Mouse (Mus musculus) erythroblast, adult 5-6 weeks (primary cell): Measurements from ENCODE around the gene Treml2. TPM values are rescaled to one million over a fixed set of nuclear protein-coding genes. Genes with fewer than 3 reads are reported as not detected.
"Not testable (repeated sequence)": the region's sequence is repeated elsewhere in the genome, so short reads cannot be mapped to it uniquely, and the experiment has no call there.

ENCODE experiments used
- ATAC-seq: replicated peaks from 2 replicates; pipeline ENCODE4 v1.8.0; 2016; ENCODE audit warnings: moderate number of reproducible peaks, mild to moderate bottlenecking, moderate TSS enrichment, inconsistent platforms; ENCODE audit not compliant: poor library complexity, low FRiP score, severe bottlenecking
- total RNA-seq, 2 experiments: library from RNA; stranded (forward) in 1 of 2; stranded (reverse) in 1 of 2; fragments of 150-400 nt in 1 of 2; fragments of 200-764, 138-1000 nt in 1 of 2; gene quantifications; 2 replicates each; pipeline versions ENCODE4 v1.2.3 to v1.2.4; 2015 to 2017; ENCODE audit warnings: low replicate concordance in 2 of 2

The Treml2 gene
- total RNA-seq, 2 experiments from 2014 or later: 13.4 to 13.8 TPM

- ATAC-seq: no peak
Measured at GRCm38 (mm10) chr17:48345824-48346223, 46.5 kb downstream of the Treml2 start.

- ATAC-seq: no peak
Measured at GRCm38 (mm10) chr17:48346231-48346630, 46.9 kb downstream of the Treml2 start, which contains the start of gene Trem2. Gene Trem2, plus strand, starts transcription at chr17:48346401.

- ATAC-seq: no peak
Measured at GRCm38 (mm10) chr17:48346834-48347233, 47.5 kb downstream of the Treml2 start.

- ATAC-seq: no peak
Measured at GRCm38 (mm10) chr17:48347287-48347686, 48.0 kb downstream of the Treml2 start.

- no peak for ATAC-seq
Measured at GRCm38 (mm10) chr17:48350681-48351193, 51.4 kb downstream of the Treml2 start.

GRCm38 (mm10) chr17:48352976-48353375, 53.7 kb downstream of the Treml2 start:
- not testable (repeated sequence) for ATAC-seq

GRCm38 (mm10) chr17:48355822-48356221, 56.5 kb downstream of the Treml2 start:
- no peak for ATAC-seq

GRCm38 (mm10) chr17:48357892-48358291, 58.6 kb downstream of the Treml2 start:
- no peak for ATAC-seq

- ATAC-seq: no peak
Measured at GRCm38 (mm10) chr17:48359616-48360015, 60.3 kb downstream of the Treml2 start, which contains the start of gene Treml1. Gene Treml1, plus strand, starts transcription at chr17:48359916.

GRCm38 (mm10) chr17:48360462-48360861, 61.2 kb downstream of the Treml2 start:
- ATAC-seq: no peak

Other genes starting within 250 kb of the Treml2 start
- gene 1700067P10Rik, start 210.2 kb upstream of the Treml2 start, total RNA-seq (2015; ENCODE audit: low replicate concordance): not detected in 2 replicates
- not detected in 2 replicates for gene 1700067P10Rik, start 210.2 kb upstream of the Treml2 start, total RNA-seq (2017; ENCODE audit: low replicate concordance)
- gene 9830107B12Rik, start 153.2 kb upstream of the Treml2 start, total RNA-seq (2015; ENCODE audit: low replicate concordance): 0.21 and 11.1 TPM in 2 replicates
- 1.5 and 6.0 TPM in 2 replicates for gene 9830107B12Rik, start 153.2 kb upstream of the Treml2 start, total RNA-seq (2017; ENCODE audit: low replicate concordance)
- gene A530064D06Rik, start 132.2 kb upstream of the Treml2 start, total RNA-seq (2015; ENCODE audit: low replicate concordance): 6.5 and 17.7 TPM in 2 replicates
- gene A530064D06Rik, start 132.2 kb upstream of the Treml2 start, total RNA-seq (2017; ENCODE audit: low replicate concordance): 5.5 and 5.7 TPM in 2 replicates
- 3.1 and 4.2 TPM in 2 replicates for gene Trem1, start 66.7 kb upstream of the Treml2 start, total RNA-seq (2015; ENCODE audit: low replicate concordance)
- 5.7 and 6.2 TPM in 2 replicates for gene Trem1, start 66.7 kb upstream of the Treml2 start, total RNA-seq (2017; ENCODE audit: low replicate concordance)
- 47.6 and 61.3 TPM in 2 replicates for gene Trem3, start 51.7 kb upstream of the Treml2 start, total RNA-seq (2015; ENCODE audit: low replicate concordance)
- gene Trem3, start 51.7 kb upstream of the Treml2 start, total RNA-seq (2017; ENCODE audit: low replicate concordance): 26.4 and 57.7 TPM in 2 replicates
- 5.0 and 5.4 TPM in 2 replicates for gene Treml4, start 35.2 kb upstream of the Treml2 start, total RNA-seq (2015; ENCODE audit: low replicate concordance)
- gene Treml4, start 35.2 kb upstream of the Treml2 start, total RNA-seq (2017; ENCODE audit: low replicate concordance): 5.7 and 8.1 TPM in 2 replicates
- gene B430306N03Rik, start 16.6 kb downstream of the Treml2 start, total RNA-seq (2015; ENCODE audit: low replicate concordance): 17.5 and 20.1 TPM in 2 replicates
- 7.0 and 7.2 TPM in 2 replicates for gene B430306N03Rik, start 16.6 kb downstream of the Treml2 start, total RNA-seq (2017; ENCODE audit: low replicate concordance)
- gene Trem2, start 46.9 kb downstream of the Treml2 start, total RNA-seq (2015; ENCODE audit: low replicate concordance): 1.9 and 3.1 TPM in 2 replicates
- 2.6 and 3.2 TPM in 2 replicates for gene Trem2, start 46.9 kb downstream of the Treml2 start, total RNA-seq (2017; ENCODE audit: low replicate concordance)
- gene Treml1, start 60.4 kb downstream of the Treml2 start, total RNA-seq (2015; ENCODE audit: low replicate concordance): not detected in 2 replicates
- 0.34 and 1.3 TPM in 2 replicates for gene Treml1, start 60.4 kb downstream of the Treml2 start, total RNA-seq (2017; ENCODE audit: low replicate concordance)
- gene Nfya, start 110.4 kb downstream of the Treml2 start, total RNA-seq (2015; ENCODE audit: low replicate concordance): 44.0 and 47.2 TPM in 2 replicates
- 30.6 and 42.7 TPM in 2 replicates for gene Nfya, start 110.4 kb downstream of the Treml2 start, total RNA-seq (2017; ENCODE audit: low replicate concordance)
- gene Oard1, start 110.5 kb downstream of the Treml2 start, total RNA-seq (2015; ENCODE audit: low replicate concordance): 28.2 and 32.1 TPM in 2 replicates
- 31.6 and 34.2 TPM in 2 replicates for gene Oard1, start 110.5 kb downstream of the Treml2 start, total RNA-seq (2017; ENCODE audit: low replicate concordance)
- gene Apobec2, start 133.4 kb downstream of the Treml2 start, total RNA-seq (2015; ENCODE audit: low replicate concordance): not detected in 2 replicates
- not detected in 2 replicates for gene Apobec2, start 133.4 kb downstream of the Treml2 start, total RNA-seq (2017; ENCODE audit: low replicate concordance)
- 503 and 549 TPM in 2 replicates for gene Tspo2, start 152.0 kb downstream of the Treml2 start, total RNA-seq (2015; ENCODE audit: low replicate concordance)
- gene Tspo2, start 152.0 kb downstream of the Treml2 start, total RNA-seq (2017; ENCODE audit: low replicate concordance): 671 and 837 TPM in 2 replicates
- 56.8 and 60.7 TPM in 2 replicates for gene Unc5cl, start 155.4 kb downstream of the Treml2 start, total RNA-seq (2015; ENCODE audit: low replicate concordance)
- gene Unc5cl, start 155.4 kb downstream of the Treml2 start, total RNA-seq (2017; ENCODE audit: low replicate concordance): 32.9 and 47.0 TPM in 2 replicates